Mouse (Mus musculus) mouse trophoblast stem cell (cell line): ENCODE measurements around the gene Gpatch3.

Experiments used
- in situ Hi-C, 2 experiments: fragments of 300-500 bp; cut with MseI, MboI; formaldehyde crosslinking; loops; 2 replicates in 1 of 2; 3 replicates in 1 of 2; pipeline ENCODE4 v1.15.1; 2025

Gpatch3 gene

DNA sequence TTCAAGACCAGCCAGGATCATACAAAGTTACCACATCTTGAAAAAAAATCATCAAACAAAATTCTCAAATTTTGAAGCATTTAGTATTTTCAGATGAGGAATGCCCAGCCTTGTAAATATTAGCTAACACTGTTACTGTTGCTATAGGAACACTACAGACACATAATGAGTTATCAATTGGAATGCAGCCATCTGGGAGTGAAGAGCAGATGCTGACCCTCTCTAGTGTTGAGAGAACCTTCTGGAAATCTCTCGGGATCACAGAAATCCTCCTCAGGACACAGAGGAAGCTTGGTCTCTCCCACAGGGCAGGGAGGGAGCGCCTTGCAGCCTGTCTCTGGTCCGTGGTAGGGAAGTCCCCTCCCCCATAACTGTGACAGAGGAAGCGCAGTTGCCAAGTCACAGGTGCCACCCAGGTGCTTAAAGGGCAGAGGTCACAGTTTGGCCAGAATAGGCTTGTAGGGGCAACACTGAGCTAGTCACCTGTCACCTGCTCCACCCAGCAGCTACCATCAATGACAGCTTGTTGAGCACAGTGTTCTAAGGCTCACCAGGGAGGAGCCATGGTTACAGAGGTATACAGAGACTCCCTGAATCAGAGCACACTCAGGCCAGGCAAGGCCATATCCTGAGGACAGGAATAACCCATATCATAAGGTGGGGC lies 45.1 kb downstream of the Gpatch3 start:
- in situ Hi-C loops: no loop called here

DNA sequence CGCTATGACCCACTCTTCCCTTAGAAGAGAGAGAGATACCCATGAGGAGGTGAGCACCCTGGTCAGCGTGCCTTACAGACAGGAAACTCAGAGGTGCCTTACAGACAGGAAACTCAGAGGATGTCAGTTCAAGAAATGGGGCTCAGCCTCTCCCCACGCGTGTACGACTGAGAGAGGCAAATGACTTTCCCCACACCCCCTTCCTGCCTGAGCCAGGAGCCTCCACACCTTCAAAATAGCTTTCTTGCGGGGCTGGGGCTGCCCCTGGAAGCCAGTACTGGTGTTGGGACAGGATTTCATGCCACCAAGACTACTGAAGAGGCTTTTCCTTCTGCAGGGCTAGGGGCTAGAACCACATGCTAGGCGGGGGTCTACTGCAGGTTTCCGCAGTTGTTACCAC lies 46.1 kb downstream of the Gpatch3 start:
- in situ Hi-C loops: no loop called here

DNA sequence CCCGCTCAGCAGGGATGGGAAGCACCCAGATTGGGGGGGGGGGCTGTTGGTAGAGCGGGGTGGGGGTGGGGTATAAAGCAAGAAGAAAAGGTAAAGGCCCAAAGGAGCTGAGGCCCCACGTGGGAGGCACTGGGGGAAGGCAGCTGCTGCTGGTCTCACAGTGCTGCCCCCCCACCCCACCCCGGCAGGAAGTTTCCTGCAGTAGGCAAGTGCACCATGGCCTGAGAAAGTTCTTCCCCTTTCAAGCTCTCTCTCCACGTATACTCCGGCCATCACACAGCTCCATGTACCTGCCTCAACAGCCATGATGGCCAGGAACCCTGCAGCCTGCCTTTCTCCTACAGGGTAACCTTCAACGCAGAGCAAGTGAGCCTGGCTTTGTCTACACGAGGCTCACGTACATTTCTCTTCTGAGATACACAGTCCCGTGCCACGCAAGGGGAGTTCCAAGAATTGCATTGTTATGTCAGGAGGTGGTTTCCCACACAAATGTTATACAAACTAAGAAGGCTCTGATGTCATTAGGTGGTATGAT lies 47.7 kb downstream of the Gpatch3 start:
- in situ Hi-C loops: no loop called here

DNA sequence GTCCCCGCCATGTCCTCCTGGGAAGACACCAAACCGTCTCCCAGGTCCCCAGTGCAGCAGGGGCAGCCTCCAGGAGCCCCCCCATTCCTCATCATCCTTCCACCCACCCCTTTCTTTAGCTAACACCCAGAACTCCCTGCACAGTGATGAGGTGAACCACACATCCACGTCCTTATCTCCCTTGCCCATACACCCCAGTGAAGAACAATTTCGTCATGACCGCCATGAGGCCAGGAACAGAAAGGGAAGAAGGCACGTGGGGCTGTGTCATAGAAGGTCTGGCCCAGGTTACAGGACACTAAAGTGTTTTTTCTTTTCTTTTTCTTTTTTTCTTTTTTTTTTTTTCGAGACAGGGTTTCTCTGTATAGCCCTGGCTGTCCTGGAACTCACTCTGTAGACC lies 50.3 kb downstream of the Gpatch3 start:
- in situ Hi-C loops: no loop called here

DNA sequence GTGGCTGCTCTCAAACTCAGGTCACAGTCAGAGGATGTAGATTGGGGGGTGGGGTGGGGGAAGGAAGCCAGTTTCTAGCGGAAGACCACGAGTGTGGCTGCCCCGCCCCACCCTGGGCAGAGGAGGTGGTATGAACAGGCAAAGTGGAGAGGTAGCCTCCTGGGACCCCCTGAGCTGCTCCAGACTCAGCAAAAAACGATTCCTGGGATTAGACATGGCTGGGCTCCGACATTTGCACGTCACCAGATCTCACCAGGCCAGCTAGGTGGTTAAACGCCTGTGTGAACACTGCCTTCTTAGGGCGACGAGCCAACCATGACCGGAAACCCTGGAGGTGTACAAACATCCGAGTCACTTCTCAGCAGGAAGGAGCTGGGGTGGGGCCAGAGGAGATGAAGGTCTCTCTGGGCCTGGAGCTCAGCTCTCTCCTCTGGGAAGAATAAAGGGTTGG lies 51.1 kb downstream of the Gpatch3 start:
- in situ Hi-C loops: no loop called here

DNA sequence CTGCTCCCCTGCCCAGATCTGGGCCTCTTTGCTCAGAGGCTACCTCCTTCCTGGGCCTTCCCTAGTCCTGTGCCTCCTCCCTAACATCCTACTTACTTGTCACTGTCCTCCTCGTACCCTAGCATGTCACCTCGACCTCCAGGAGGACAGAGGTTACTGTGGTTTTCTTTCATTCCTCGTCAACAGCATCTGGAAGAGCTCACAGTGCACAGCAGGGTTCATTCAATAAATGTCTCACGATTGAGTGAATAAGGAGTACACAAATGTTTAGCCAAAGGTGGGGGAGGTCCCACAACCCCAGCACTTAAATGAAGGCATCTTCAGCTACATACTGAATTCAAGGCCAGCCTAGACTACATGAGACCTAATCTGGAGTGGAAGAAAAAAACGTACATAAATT lies 51.7 kb downstream of the Gpatch3 start:
- in situ Hi-C loops: no loop called here

DNA sequence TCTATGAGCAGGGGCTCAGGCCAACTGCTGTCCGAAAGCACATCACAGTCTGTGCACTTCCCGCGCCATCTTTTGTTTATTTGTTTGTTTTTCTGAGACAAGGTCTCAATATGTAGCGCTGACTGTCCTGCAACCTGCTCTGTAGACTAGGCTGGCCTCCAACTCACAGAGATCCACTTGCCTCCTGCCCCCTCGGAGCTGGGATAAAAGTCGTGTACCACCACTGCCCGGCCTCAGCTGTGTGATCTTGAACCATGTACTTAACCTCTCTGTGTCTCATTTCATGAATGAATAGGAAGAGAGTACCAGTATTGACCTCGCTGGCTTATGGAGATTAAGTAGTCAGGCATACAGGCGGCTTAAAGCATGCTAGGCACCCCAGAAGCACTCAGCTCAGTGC lies 52.1 kb downstream of the Gpatch3 start:
- in situ Hi-C loops: no loop called here

DNA sequence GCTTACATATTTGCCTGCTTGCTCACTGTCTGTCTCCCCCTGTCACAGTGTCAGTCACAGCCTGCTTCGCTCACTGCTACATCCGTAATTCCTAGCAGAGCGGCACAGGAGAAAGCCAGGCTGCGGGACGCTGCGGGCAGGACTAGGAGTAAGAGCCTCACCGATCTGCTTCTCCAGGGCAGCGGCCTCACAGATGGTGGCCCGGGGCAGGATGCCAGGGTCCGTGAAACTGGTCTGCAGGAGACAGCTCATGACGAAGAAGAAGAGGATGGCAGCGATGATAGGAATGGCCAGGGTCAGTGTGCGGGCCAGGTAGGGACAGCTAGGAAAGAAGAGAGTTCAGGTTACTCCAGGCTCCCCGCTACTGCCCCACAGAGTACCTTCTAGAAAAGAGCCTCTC lies 52.5 kb downstream of the Gpatch3 start:
- in situ Hi-C loops: no loop called here

DNA sequence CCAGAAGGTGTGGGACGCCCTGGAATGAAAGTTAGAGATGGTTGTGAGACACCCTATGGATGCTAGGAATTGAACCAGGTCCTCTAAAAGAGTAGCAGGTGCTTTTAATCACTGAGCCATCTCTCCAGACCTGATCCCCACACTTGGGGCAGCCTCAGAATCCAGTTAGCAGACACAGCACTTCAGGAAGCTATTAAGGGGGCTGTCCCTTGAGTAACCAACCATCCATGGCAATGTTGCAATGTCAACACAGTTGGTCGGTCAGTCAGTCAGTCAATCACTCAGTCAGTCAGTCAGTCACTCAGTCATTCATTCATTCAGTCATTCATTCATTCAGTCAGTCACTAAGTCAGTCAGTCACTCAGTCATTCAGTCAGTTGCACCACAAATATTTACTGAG lies 54.0 kb downstream of the Gpatch3 start:
- in situ Hi-C loops: no loop called here

DNA sequence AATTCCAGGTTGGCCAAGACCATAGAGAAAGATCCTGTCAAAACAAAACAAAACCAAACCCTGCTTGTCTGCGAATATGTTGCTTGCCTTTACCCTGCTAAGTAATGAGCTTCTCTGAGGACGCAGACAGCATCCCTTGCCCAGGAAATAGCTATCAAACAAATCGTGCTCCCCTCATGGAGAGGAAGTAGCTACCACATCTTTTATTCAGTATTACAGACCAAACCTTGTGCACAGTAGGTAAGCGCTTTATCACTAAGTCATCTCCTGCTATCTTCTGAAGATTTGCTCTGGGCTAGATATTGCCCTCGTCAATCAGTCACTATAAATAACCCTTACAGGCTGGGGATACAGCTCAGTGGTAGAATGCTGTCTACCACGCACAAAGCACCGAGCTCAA lies 54.6 kb downstream of the Gpatch3 start:
- in situ Hi-C loops: no loop called here

DNA sequence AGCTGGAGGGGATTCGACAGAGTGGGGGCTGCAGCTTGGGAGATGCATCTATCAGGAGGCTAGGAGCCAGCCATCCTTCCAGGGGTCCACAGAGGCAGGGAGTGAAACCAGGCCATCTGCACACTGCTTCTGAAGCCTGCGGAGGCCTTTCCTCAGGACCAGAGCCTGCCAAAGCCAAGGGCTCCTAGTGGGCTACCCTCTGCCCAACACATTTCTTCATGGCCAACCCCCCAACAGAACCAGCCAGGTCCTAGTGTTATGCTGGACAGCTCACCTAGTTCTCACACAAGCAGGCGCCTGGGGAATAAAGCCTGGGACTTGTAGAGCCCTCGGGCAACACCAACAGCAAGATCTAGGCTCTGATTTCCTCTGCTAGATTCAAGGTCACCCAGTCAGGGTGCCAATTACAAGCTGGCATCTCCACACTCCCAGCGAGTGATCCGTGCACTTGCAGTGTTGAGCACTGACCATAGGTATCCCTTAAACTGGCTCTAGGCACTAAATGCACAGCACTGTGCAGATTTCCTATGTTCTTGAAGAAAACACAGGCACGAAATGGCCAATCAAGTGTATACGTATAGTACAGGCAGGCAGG lies 55.9 kb downstream of the Gpatch3 start:
- in situ Hi-C loops: no loop called here

DNA sequence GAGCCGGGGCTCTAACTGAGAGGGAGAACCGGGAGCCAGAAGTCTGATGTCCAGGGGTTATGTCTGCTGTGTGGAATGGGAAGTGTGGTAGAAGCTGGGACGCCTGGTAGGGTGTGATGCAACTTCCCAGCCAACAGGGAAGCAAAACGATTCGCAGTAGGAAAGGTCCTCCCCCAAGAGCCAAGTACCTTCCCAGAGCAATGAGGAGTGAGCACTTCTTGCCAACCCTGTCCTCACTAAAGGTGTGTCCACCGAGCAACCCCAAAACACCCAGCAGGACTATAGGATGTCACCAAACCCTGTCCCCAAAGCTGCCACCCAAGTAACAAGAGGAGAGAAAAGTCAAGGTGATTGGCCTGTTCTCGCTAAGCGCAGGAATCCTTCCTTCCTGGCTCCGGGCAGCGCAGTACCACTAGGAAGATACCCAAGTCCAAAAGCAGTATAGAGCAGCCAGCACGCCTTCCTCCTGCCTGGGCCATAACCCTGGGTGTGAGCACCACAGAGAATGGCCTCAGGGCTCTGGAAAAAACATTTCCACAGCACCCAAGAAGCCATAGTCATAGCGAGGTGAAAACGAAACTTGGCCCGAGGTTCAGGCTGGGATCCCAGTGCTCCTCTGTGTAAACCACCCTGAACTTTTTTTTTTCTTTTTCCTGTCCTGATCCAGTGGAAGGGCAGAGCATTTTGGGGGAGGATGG lies 56.7 kb downstream of the Gpatch3 start:
- in situ Hi-C loops: no loop called here

DNA sequence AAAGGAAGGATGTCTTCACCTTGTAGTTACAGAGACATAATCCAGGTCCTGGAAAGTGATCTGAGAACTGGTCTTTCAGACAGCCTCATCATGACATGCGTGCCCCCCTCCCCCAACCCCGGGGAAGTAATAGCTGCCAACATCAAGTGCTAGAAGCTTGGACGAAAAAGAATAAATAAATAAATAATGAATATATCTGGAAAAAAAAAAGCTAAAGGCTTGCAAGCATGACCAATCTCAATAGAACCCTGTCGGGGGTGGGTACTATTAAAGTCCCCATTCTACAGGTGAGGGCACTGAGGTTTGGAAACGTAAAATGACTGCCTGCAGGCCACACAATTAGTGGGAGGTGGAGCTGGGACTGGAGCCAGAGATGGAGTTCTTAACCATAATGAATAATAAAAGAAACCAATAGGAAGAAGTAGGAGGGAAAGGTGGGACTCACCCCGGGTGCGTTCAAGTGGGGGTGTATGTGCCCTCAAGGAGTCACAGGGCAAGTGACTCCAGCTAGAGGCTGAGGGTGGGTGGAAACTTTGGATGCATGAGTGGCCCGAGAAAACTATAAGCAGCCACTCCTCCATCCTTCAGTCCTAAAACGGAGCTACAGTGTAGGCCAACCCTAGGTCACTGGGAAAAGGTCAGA lies 57.3 kb downstream of the Gpatch3 start:
- in situ Hi-C loops: no loop called here

DNA sequence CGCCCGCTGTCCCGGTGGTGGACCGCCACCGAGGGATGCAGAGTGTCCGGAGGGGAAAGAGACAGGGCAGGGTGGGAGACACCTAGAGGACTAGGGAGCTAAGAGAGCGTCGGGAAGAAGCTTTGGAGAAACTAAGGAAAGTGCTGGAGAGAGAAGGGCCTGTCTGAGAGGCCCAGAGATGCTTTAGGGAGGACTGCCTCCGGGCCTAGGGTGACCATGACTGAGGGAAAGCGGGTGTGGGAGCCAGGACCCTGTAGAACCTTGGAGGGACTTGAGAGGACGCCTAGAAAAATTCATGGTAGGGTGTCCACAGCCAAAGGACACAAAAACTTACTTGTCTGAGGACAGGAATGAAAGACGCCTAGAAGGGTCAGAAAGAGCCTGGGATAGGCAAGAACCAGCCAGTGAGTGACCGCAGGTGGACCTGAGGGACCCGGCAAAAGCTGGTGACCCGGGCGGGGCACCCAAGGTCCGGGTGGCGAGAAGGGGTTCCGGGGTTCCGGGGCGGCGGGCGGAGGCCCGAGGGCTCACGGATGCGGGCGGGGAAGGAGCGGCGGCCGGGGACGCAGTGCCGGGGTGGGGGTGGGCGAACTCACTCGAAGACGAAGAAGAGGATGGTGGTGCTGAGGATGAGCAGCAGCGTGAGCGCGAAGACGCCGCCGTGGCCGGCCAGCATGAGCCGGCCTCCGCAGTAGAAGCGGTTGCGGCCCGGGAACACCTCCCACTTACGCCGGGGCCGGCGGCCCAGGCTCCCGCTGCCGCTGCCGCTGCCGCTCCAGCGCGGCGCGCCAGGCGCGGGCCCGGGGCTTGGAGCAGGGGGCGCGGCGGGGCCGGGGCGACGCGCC lies 58.2 kb downstream of the Gpatch3 start:
- in situ Hi-C loops: no loop called here

DNA sequence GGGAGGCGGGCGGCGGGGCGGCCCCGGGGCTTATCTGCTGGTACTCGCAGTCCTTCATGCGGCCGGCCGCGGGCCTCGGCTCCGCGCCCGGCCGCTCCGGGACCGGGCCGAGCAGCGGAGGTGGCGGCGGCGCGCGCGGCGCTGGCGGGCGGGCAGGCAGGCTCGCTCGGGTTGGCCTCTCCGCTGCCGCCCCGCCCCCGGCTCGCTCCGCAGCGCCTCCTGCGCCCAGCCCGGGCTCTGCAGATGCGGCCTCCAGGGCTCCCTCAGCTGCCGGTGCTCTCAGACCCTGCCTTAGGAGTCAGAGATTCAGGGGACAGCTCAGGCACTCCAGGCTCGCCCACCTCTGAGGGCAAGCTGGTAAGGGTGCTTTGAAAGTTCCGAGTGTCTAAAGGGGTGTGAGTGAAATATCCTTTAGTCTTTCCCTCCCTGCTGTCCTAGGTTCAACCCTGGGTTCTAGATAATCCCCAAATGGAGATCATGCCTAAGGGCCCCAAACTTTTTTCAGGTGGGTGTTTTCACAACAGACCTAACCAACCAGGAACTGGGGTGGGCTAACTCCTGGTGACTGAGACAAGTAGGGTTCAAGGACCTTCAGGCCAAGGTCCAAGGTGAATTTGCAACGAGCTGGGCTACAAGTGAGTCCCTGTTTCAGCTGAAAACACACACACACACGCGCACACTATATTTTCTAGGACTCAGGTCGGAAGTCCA lies 58.9 kb downstream of the Gpatch3 start:
- in situ Hi-C loops: no loop called here
